Mouse (Mus musculus) testis, postnatal 10 days (tissue): ENCODE measurements around the gene Pak3.
"Not testable (repeated sequence)": the region's sequence is repeated elsewhere in the genome, so short reads cannot be mapped to it uniquely, and the experiment has no call there.

Source experiments
- DNase-seq: peaks from one replicate; pipeline ENCODE4 v3.0.0; 2021; ENCODE audit warnings: low spot score

Pak3 gene

GRCm38 (mm10) chrX:143518168-143518901 is at the start of gene Pak3:
TSS of gene Pak3 (plus strand) at chrX:143518591.
- DNase-seq, result peak; percentile 47

GRCm38 (mm10) chrX:143482866-143483265 is 35.5 kb upstream of the Pak3 start:
- peak; percentile 100 for DNase-seq

GRCm38 (mm10) chrX:143501053-143501695 is 17.2 kb upstream of the Pak3 start:
- no peak for DNase-seq

- DNase-seq, result no peak
Observed at GRCm38 (mm10) chrX:143501776-143502365, 16.5 kb upstream of the Pak3 start.

GRCm38 (mm10) chrX:143518917-143519316 is 526 bp downstream of the Pak3 start:
- peak; percentile 40 for DNase-seq

GRCm38 (mm10) chrX:143519454-143519853 is 1.1 kb downstream of the Pak3 start:
- not testable (repeated sequence) for DNase-seq

GRCm38 (mm10) chrX:143520195-143520594 is 1.8 kb downstream of the Pak3 start:
- no peak for DNase-seq

- no peak for DNase-seq
Observed at GRCm38 (mm10) chrX:143532331-143532730, 13.9 kb downstream of the Pak3 start.

GRCm38 (mm10) chrX:143533574-143533973 is 15.2 kb downstream of the Pak3 start:
- DNase-seq, result no peak

GRCm38 (mm10) chrX:143542756-143543155 is 24.4 kb downstream of the Pak3 start:
- DNase-seq, result no peak

GRCm38 (mm10) chrX:143543186-143543793 is 24.9 kb downstream of the Pak3 start:
- DNase-seq, result peak; percentile 39

GRCm38 (mm10) chrX:143573691-143574090 is 55.3 kb downstream of the Pak3 start:
- no peak for DNase-seq

GRCm38 (mm10) chrX:143579925-143580324 is 61.5 kb downstream of the Pak3 start:
- no peak for DNase-seq

GRCm38 (mm10) chrX:143580458-143580959 is 62.1 kb downstream of the Pak3 start:
- DNase-seq, result no peak

- DNase-seq, result no peak
Observed at GRCm38 (mm10) chrX:143606877-143607449, 88.6 kb downstream of the Pak3 start.

GRCm38 (mm10) chrX:143618734-143619133 is 100.3 kb downstream of the Pak3 start:
- DNase-seq, result no peak

- no peak for DNase-seq
Observed at GRCm38 (mm10) chrX:143627767-143628166, 109.4 kb downstream of the Pak3 start.

- DNase-seq, result no peak
Observed at GRCm38 (mm10) chrX:143643936-143644335, 125.5 kb downstream of the Pak3 start.

- no peak for DNase-seq
Observed at GRCm38 (mm10) chrX:143644807-143645206, 126.4 kb downstream of the Pak3 start.

- DNase-seq, result no peak
Observed at GRCm38 (mm10) chrX:143654308-143655176, 136.2 kb downstream of the Pak3 start.

- no peak for DNase-seq
Observed at GRCm38 (mm10) chrX:143655177-143655492, 136.7 kb downstream of the Pak3 start.
